Mouse (Mus musculus) kidney, adult 9 months (tissue): ENCODE measurements around the gene Nbl1.

Source experiments
- DNase-seq: peaks from one replicate; pipeline ENCODE4 v3.0.0; 2022

Nbl1 gene

DNA sequence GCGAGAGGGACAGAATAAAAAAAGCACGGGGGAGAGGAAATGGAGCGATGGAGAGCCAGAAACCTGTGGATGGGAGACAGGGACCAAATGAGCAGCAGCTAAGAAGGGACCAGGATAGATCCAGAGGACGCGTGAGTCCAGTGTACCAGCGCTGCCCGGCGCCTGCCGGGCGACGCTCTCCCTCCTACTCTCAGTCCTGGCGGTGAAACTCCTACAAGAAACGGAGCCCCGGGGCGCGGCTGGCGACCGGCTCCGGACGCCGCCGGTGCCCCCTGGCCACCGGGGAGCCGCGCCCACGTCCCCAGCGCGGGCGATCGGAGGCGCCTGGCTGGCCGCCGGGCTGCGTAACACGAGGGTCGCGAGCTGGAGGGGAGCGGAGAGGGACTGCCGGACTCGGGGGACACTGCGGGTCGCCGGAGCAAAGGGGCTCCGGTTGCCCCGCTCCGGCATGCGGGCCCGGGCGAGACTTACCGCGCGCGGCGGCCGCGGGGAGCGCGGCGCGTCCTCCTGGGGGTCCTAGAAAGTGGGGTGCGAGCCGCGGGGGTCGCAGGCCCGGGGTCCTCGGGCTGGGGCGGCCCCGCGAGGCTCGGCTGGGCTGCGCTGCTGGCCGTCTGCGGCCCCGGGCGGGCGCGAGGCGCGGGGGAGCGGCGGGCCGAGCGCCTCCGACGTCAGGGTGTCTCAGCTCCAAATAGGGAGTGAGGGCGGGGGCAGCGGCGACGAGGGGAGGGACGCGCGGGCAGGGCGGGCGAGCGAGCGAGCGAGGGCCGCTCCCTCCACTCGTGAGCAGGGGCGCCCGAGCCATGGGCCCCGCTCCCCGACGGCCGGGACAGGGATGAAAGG, at the start of gene Nbl1:
Gene Nbl1, minus strand, starts transcription at position 638 of the 840 bp plus-strand sequence.
- no peak for DNase-seq

DNA sequence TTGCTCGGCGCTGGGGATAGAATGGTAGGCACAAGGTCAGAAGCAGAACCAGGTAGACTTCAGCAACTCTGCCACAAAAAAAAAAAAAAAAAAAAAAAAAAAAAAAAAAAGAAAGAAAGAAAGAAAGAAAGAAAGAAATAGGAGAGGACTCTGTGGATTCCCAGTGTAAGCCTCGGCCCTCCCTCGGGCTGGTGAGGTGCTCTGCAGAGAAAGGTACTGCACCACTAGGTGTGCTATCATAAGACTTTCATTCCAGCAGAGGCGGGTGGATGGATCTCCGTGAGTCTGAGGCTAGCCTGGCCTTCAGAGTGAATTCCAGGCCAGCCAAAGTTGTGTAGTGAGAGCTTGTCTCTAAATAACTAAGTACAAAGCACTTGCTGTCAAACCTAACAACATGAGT, 49.0 kb upstream of the Nbl1 start:
- no peak for DNase-seq

DNA sequence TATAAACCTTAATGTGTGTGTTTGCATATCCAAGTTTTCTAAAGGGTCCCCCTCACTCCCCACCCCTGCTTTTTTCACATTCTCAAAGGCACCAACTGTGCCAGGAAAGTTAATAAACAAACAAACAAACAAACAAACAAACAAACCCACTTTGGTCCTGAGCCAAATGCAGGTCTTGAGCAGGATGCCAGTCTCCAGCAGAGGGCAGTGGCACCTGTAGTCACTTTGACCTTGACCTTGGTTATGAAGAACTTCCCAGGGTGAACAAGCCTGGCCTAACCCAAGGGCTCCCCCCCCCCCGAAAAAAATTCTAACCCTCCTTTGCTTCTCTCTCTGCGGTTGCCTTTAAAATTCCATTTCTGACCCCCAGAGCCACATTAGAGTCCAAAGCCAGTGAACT, 47.5 kb upstream of the Nbl1 start:
- peak; percentile 26 for DNase-seq

DNA sequence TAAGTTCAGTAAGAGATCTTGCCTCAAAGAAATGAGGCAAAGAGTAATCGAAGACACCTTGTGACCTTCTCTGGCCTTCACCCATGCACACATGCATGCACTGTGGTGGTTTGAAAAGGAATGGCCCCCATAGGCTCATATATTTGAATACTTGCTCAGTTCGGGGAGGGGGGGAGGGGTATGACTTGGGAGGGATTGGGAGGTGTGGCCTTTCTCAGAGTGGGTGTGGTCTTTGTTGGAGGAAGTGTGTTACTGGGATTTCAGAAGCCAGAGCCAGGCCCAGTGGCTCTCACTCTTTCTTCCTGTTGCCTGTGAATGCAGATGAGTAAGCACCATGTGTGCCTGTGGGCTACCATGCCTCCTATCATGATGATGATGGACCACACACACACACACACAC, 43.2 kb upstream of the Nbl1 start:
- no peak for DNase-seq

DNA sequence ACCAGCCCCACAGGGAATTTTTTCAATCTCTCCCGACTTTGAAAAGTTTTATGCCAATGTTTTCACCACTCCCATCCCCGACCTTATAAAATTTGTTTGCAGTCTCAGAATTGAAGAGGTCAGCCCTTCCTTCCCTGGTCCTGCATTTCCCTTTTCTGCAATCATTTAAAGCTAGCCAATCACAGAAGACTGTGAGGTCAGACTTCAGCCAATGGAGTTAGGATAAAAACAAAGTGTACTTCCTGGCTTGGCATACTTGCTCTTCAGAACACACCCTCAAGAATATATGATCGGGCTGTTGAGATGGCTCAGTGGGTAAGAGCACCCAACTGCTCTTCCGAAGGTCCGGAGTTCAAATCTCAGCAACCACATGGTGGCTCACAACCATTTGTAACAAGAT, 40.3 kb upstream of the Nbl1 start:
- DNase-seq, result no peak

DNA sequence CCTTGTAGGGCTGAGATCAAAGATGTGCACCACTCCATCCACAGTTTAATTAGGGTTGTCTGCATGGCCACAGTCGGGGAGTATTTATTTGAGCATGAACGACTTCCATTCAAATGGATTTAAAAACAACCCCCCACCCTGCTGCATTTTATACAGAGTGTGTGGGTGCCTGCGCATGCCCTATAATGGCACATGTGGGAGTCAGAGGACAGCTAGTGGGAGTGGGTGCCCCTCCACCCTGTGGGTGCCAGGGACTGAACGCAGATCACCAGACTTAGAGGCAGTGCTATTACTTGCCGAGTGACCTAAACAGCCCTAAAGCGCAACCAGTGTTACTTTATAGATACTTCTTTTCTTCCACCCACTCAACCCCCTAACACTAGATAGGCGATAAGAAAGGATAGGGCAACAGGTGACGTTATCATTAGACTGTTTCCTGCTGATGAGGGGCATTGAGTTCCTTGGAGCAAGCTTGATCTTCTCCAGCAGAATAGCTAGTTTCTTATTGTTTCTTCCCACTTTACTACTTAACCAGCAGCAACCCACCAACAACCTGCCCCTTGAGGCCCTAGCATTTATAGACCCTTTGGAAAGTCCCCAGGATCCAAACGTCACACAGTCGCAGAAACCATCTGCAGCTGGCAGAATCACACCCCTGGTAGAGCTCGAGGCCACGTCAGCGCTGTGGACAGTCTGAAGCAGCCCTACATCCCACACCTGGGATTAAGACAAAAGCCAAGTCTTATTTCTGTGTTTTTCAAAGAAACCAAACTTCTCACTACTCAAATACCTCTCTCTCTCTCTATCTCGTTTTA, 39.3 kb upstream of the Nbl1 start:
- DNase-seq, result no peak

DNA sequence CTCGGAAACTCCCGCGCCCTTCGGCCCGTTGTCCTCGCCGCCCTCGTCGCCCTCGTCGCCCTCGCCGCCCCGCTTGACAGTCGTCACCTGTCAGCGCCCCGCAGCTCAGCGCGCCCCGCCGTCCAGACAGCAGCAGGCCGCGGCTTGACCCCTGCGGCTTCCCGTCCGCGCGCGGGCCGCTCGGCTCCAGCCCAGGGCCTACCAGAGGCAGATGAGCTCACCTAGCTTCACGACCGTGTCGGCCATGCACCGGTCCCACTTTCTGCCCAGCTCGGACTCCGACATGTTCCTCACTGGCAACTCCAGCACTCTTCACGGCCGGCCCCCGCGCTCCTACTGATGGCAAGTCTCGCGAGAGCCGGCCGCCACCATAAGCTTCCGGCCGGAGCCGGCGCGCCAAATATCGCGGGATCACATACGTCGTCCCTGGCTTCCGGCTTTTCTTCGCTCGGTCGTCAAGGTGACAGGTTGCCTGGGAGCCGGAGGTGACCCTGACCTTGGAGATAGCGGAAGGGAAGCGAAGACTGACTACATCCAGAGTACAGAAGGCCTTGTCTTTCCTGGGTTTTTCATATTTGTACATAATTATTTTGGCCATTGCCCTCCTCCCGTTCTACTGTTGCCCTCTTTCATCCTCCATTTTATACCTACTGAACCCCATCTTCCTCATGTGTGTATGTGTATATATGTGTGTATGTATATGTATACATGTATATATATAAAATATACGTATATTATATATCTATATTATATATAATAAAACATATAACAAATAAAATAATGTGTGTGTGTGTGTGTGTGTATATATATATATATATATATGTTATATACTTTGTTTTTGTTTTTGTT, 38.1 kb upstream of the Nbl1 start, which contains the start of gene Minos1:
Gene Minos1, minus strand, starts transcription at position 413 of the 849 bp plus-strand sequence.
- DNase-seq, result peak; percentile 99

DNA sequence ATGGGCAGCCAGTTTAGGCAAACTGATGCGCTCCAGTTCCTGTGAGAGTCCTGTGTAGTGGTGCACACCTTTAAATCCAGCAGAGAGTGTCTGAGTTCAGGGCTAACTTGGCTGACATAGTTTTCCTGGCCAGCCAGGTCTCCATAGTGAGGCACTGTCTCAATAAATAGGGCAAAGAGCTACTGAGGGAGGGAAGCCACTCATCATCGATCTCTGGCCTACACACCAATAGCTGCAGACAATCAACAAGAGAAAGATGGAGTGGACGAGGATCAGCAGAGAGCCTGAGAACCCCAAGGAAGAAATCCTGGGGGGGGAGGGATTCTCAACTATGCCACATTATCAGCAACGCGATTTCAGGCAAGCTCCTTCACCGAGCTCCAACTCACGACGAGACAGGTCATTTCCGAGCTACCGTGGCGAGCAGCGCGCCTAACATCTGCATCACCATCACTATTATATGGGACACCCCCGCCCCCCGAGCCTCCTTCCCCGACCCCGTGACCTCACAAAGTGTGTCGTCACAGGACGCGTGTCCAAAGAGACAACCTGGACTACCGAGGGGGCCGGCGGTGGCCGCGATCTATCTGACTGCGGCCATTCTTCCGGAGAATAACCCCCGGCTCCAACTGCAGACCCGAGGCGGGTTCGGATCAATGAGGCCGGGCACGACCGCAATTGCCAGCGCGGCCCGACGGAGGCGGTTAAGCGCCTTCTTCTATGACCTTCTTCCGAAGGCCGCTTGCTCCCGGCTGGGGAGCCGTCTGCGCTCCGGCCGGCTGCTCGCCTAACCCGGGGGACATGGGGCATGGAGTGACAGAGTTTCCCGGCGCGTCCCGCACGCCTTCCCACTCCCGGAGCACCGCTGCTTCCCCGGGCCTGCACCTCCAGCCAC, 37.3 kb upstream of the Nbl1 start:
- DNase-seq, result peak; percentile 36

DNA sequence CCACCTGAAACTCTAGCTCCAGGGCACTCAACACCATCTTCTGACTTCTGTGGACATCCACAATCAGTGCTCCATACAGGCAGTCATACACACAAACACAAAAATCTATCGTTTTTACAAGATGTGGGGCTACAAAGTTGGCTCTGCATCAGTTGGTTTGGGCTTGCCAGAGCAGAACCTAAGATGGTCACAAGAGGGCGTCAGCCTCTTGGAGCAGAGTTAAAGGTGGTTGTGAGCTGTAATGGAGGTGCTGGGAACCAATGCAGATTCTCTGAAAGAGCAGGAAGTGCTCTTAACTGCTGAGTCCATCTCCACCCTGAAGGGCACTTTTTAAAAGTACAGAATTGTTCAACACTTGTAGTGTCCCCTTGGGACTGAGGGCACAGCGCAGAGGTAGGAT, 33.7 kb upstream of the Nbl1 start:
- no peak for DNase-seq

DNA sequence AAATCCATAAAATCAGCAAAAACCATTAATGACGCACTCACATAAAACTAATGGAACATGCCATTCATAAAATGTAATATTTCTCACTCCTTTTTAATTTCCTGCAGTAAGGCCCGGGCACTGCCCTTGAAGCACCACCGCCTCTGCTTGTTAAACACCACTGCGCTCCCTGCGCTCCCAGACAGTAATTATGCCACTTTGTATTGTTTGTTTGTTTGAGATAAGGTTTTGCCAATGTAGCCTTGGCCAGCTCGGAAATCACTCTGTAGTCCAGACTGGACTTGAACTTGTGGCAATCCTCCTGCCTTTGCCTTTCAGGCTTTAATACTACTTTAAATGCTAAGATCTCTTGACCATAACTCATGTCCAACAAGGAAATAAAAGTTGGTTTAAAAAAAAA, 32.1 kb upstream of the Nbl1 start:
- DNase-seq, result no peak

DNA sequence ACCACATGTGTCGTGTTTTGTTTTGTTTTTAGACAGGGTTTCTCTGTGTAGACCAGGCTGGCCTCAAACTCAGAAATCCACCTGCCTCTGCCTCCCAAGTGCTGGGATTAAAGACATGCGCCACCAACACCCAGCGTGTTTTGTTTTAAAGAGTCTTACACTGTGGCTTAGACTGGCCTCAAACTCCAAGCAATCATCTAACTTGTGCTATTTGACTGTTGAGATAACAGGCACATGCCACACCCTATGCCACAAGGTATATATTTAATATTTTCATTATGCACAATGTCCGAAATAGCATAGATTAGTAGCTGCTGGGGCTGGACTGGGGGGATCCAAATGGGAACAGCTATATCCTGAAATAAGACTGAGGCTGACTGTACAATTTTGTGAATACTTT, 29.8 kb upstream of the Nbl1 start:
- no peak for DNase-seq

DNA sequence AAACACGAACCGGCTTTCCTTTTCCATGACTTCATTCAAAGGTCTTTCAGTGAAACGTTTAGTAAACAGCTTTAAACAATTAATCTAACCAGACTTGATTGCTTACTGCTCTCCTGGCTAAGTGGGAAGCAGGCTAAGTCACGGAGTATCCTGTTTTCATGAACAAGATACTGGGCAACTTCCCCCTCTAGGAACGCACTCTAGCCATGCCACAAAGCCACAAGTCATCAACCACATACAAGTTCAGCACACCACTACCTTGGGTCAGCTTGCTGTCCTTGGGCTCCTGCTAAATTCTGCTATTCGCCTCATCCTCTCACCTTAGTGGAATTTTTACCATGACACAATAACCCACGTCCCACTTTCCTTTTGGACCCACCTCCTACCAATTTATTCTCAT, 28.2 kb upstream of the Nbl1 start:
- DNase-seq, result no peak

DNA sequence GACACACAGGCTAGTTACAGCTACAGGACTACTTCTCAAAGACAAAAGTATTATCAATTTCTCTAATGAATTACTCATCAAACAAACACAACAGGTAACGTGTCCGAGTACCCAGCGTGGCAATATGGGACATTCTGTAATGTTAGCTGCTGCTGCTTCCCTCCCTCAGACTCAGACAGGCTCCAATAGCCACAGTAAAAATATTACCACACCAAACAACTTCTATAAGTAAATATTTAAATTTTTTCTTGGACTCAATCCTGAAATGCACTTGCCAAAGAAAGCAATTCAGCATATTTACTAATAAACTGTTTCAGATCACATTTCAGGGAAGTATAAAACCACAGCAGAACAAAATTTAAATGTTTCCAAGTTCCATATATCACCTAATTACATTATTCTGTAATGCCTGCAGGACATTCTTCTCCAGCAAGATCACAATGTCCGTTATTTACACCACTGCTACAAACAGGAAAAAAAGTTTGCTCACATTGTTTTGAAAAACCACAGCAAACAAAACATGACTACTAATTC, 27.6 kb upstream of the Nbl1 start:
- no peak for DNase-seq

DNA sequence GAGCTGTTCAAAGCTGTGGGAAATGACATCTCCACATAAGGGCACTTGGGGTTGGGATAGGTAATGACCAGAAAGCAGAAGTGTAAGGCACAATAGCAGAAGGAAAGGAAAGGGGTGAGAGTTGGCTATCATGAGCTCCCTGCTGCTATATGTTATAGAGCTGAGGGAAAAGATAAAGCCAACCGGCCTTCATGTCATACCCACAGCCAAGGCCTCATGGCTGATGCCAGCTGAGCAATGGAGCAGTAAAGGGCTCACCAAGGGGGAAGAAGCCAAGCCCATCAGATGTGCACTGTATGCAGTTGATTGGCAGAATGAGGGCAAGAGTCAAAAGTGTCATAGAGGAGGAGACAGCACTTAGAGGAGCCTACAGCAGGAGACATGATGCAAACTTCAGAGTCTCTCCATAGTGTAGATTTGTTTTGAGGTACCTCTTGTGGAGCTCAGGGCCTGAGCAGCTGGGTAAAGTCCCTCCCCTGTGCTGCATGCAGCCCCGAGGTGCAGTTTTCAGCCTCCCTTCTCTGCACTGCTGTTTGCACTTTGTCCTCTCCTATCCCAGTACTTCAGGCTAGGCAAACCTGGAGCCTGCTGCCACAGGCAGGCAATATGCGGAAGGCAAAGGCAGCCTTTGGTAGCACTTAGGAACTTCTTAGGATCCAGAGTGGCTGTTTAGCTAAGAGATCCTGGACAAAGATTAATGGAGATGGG, 23.7 kb upstream of the Nbl1 start:
- DNase-seq, result peak; percentile 67

DNA sequence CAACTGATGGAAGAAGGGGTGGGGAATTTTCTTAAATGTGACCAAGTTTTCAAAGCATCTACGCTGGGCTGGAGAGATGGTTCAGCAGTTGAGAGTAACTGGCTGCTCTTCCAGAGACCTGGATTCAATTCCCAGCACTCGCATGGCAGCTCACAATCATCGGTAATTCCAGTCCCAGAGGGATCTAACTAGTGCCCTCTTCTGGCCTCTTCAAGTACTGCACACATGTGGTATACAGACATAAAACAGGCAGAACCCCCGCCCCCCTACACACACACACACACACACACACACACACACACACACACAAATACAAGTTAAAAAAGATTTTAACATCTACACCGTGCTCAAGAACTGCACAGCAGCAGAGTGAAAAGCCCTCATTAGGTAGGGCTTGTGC, 22.9 kb upstream of the Nbl1 start:
- DNase-seq, result no peak

DNA sequence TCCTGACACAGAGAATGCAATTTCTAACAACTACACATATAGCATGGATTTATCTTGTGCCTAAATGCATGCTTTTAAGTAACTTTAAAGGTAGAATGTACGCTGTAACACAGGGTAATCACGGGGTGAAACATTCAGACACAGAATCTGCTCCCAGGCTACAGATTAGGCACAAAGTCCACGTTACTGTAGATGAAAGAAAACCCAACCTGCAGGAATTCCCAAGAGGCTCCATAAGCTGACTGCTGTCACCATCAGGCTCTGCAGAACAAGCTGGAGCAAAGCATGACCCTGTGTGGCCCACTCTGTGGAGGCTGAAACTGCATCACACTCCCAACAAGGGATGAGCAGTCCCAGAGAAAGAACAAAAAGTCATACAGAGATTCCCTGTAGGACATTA, 19.7 kb upstream of the Nbl1 start:
- DNase-seq, result peak; percentile 54

DNA sequence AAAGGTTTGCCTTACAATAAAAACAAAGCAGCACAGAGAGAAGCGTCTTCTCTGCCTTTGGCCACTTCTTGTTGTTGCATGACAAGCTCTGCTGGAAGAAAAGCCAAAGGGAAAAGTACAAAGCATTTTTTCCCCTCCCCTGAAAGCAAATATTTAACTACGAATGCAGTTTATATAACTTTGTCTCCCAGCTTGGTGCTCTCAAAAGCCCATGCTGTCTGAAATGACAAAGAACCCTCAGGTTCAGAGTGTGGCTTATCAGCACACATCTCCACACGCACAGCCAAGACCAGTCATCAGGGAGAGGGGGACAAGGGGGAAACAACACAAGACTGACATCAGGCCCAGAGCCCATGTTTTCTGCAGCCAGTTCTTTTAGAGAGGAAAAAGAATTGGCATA, 18.6 kb upstream of the Nbl1 start:
- peak; percentile 89 for DNase-seq

DNA sequence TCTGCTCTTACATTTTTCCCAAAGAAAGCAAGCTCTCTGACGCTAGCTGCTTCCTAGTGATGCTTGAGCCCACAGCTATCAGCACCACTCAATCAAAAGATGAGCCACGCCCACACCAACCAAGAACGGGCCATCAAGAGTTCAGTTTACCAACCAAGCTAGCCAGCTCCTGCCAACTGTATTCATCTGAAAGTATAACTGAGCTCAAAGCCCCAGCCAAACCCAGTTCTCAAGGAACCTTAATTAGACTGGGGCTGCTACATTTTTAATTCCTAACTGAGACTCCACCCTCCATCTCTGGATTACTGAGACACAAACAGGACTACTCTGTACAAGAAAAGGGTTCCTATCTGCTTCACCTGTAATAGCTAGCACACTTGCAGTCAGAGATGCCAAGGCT, 18.1 kb upstream of the Nbl1 start:
- DNase-seq, result peak; percentile 75

DNA sequence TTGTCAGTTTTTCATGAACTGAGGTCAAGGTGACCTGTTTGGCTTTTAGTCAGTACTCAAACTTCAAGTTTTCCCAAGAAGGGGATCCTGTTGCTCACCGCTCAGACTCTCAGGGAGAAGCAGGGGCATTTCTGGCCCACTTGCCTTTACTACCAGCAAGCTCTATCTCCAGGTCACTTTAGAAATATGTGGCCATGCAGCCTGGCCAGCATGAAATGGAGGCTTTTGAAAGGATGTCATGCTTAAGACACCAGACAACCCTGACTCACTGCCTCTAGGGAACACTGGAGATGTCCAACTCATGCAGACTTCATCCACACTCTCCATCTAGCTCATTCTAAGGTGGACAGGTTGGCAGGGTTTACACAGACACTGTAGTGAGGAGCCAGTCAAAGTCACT, 12.7 kb upstream of the Nbl1 start:
- DNase-seq, result no peak

DNA sequence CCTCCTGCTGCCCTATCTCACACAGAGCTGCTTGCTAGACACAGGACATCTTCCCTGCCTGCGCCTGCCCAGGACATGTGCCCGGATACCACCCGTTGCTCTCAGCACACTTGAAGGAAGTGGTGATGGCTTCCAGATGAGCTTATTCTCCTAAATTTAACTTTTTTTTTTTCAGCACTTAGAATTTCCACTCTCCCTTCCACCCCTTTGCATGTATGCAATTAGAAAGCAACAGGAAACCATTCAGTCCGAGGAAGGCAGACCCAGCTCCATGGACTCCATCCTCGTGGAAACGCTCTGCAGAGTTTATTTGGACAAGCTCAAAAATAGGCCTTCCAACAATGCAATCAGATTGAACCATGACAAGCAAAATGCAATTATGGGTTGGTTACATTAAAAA, 8.8 kb upstream of the Nbl1 start:
- no peak for DNase-seq

DNA sequence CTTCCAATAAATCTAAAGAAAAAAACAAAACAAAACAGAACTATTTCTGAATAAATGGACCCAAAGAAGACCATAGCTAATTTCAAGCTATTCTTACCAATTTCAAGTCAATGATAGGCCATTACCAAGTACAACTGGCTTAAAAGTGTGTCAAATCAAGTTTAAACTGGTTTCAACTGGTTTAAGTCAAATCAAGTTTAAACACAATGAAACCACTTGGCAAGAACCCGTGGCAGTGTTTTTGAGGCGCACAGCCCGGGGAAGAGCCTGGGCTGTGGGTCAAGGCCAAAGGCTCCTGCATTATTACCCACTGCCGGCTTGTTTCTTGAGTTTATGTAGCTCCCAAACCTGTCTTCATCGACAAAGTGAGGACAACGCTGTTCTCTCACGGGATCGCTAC, 7.5 kb upstream of the Nbl1 start:
- no peak for DNase-seq
